Mouse (Mus musculus) megakaryocyte, embryonic 14.5 days (primary cell): ENCODE data around the gene Ugt1a7c. TPM values are rescaled to one million over a fixed set of nuclear protein-coding genes. Genes with fewer than 3 reads are reported as not detected.
"Not testable (repeated sequence)": the region's sequence is repeated elsewhere in the genome, so short reads cannot be mapped to it uniquely, and the experiment has no call there.

Source experiments
- H3K27me3 ChIP-seq: replicated peaks from 2 replicates; pipeline ENCODE3; 2012; ENCODE audit warnings: inconsistent platforms
- H3K36me3 ChIP-seq: replicated peaks from 2 replicates; pipeline ENCODE3; 2012; ENCODE audit warnings: low read length, inconsistent platforms, mixed read lengths
- H3K4me1 ChIP-seq: 2 replicates; pipeline ENCODE4 v1.6.1; 2012; ENCODE audit warnings: inconsistent platforms
- H3K4me3 ChIP-seq: replicated peaks from 2 replicates; pipeline ENCODE3; 2012; ENCODE audit warnings: moderate library complexity, mild to moderate bottlenecking, inconsistent platforms
- H3K9me3 ChIP-seq: 2 replicates; pipeline ENCODE4 v1.6.1; 2012; ENCODE audit warnings: inconsistent platforms
- FLI1 ChIP-seq: IDR thresholded peaks from 2 replicates; pipeline ENCODE4 v1.6.1; 2012; ENCODE audit warnings: low read length, inconsistent platforms, mixed read lengths
- GATA1 ChIP-seq: IDR thresholded peaks from 3 replicates; pipeline ENCODE4 v1.6.1; 2012; ENCODE audit warnings: mixed read lengths, low read length, inconsistent platforms, borderline replicate concordance
- polyA plus RNA-seq: library from polyadenylated mRNA; stranded (reverse); fragments of >175 nt; gene quantifications from 2 replicates; pipeline ENCODE4 v1.2.3, GENCODE M21; 2012; ENCODE audit warnings: low replicate concordance; ENCODE audit not compliant: insufficient read depth

Gene Ugt1a7c
- polyA plus RNA-seq, 1 experiment, result 11.0 TPM

DNA sequence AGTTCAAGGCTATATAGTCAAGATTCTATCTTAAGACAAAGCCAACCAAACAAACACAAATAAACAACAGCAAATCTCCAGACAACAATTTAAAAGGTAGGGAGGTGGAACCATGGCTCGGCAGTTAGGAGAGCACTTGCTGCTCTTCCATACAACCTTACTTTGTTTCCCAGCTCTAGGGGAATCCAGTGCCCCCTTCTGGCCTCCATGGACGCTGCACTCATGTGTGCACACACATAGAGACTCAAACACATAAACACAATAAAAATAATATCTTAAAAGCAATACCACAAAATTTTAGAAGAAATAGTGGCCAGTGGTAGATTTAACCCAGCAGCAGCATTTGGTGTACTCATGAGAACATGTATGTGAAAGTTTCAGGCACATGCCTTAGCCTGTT, 122.3 kb downstream of the Ugt1a7c start:
- Histone ChIP-seq H3K4me1 (no peaks in the 10 kb centered on the region), H3K4me3 (no peak overlapping the region), H3K36me3 (no peaks in the 10 kb centered on the region), H3K9me3 (peaks cover 32% of the 10 kb centered on the region), H3K27me3 (no peaks in the 10 kb centered on the region)
- TF ChIP-seq GATA1 (no peak), FLI1 (no peak)

- H3K4me1 ChIP-seq, result no peaks in the 10 kb centered on the region
- H3K36me3 ChIP-seq, result no peaks in the 10 kb centered on the region
- no peak overlapping the region for H3K4me3 ChIP-seq
- TF ChIP-seq GATA1, result no peak
- TF ChIP-seq FLI1, result no peak
- H3K9me3 ChIP-seq, result peaks cover 28% of the 10 kb centered on the region
- H3K27me3 ChIP-seq, result no peaks in the 10 kb centered on the region
These were observed 122.7 kb downstream of the Ugt1a7c start for GRCm38 (mm10) chr1:88217576-88217975.

GRCm38 (mm10) chr1:88218051-88218450, 123.2 kb downstream of the Ugt1a7c start:
- no peak for TF ChIP-seq GATA1
- TF ChIP-seq FLI1, result no peak
- H3K4me3 ChIP-seq, result peak overlapping the region; percentile 9
- H3K27me3 ChIP-seq, result no peaks in the 10 kb centered on the region
- H3K9me3 ChIP-seq, result peaks cover 27% of the 10 kb centered on the region
- H3K4me1 ChIP-seq, result no peaks in the 10 kb centered on the region
- no peaks in the 10 kb centered on the region for H3K36me3 ChIP-seq

DNA sequence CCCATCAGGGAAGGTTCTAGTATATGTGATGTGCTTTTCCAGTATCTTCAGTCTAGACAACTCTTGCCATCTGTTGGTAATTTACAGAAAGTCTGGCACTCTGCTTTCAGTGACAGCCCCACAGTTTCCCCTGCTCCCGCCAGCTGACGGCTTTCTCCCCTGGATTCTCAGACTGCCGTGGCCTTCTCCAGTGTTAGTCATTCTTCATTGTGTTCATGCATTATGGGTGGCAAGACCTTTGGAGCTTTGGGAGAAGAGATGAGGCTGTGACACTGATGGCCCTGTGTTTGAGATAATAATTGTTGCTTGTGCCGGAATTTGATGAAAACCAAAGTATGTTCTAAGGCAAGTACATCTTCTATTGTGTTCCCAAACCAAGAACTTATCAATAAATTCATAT, 123.7 kb downstream of the Ugt1a7c start:
- TF ChIP-seq GATA1 (no peak), FLI1 (no peak)
- no peaks in the 10 kb centered on the region for H3K27me3 ChIP-seq
- peaks cover 27% of the 10 kb centered on the region for H3K9me3 ChIP-seq
- no peaks in the 10 kb centered on the region for H3K36me3 ChIP-seq
- H3K4me3 ChIP-seq, result no peak overlapping the region
- H3K4me1 ChIP-seq, result no peaks in the 10 kb centered on the region

- Histone ChIP-seq H3K27me3 (no peaks in the 10 kb centered on the region), H3K36me3 (no peaks in the 10 kb centered on the region), H3K4me3 (no peak overlapping the region), H3K4me1 (no peaks in the 10 kb centered on the region), H3K9me3 (peaks cover 22% of the 10 kb centered on the region)
- TF ChIP-seq GATA1, result no peak
- no peak for TF ChIP-seq FLI1
These were observed 124.2 kb downstream of the Ugt1a7c start for GRCm38 (mm10) chr1:88219054-88219453.

DNA sequence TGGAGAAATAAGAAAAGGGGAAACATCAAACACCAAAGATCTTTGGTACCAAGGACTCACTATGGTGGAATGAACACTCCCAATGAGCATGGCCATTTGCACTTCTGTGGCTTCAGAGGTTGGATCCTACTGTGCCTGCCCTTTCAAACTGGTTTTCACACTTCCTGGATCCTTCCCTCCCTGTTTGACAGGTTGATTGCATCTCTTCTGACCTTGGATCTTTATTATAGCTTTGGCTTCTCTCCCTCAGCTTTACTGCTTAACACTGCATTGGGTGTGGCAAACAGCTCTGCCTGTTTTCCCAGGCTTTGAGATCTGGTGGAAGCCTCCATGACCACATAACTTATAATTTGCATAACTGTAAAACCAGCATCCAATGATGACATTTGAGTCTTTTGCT, 125.5 kb downstream of the Ugt1a7c start:
- TF ChIP-seq FLI1, result no peak
- no peak for TF ChIP-seq GATA1
- Histone ChIP-seq H3K4me1 (no peaks in the 10 kb centered on the region), H3K4me3 (no peak overlapping the region), H3K27me3 (no peaks in the 10 kb centered on the region), H3K9me3 (peaks cover 16% of the 10 kb centered on the region), H3K36me3 (no peaks in the 10 kb centered on the region)

GRCm38 (mm10) chr1:88222216-88222615, 127.4 kb downstream of the Ugt1a7c start:
- H3K4me3 ChIP-seq, result no peak overlapping the region
- no peaks in the 10 kb centered on the region for H3K4me1 ChIP-seq
- H3K27me3 ChIP-seq, result no peaks in the 10 kb centered on the region
- no peak for TF ChIP-seq FLI1
- H3K36me3 ChIP-seq, result no peaks in the 10 kb centered on the region
- peaks cover 20% of the 10 kb centered on the region for H3K9me3 ChIP-seq

DNA sequence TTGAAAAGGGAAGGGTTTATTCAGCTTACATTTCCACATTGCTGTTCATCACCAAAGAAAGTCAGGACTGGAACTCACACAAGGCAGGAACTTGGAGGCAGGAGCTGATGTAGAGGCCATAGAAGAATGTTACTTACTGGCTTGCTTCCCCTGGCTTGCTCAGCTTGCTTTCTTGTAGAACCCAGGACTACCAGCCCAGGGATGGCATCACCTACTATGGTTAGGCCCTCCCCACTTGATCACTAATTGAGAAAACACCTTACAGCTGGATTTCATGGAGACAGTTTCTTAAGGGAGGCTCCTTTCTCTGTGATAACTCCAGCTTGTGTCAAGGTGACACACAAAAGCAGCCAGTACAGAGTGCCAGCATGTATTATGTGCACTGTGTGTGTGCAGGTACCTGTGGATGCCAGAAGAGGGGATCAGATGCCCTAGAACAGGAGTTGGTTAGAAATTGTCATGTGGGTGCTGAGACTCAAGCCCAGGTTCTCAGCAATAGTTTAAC, 128.2 kb downstream of the Ugt1a7c start:
- not testable (repeated sequence) for H3K36me3 ChIP-seq, H3K4me3 ChIP-seq, H3K4me1 ChIP-seq, H3K27me3 ChIP-seq
- H3K9me3 ChIP-seq, result peaks cover 20% of the 10 kb centered on the region

DNA sequence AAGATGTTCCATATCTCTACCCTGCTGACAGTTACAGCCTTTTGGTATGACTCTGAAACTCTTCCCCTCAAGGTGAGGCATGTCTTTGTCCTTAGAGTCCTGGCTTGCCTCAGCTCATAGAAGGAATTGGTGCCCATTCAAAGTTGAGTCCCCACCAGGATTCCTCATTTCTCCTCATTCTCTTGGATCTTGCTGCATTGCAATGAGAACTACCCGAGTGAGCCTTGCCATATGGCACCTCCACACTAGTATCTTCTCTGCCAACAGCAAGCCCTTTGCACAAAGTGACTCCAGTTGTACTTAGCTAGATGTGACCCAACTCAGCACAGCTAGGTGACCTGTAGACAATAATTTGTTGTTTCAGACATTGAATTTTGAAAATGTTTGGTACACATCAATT, 128.7 kb downstream of the Ugt1a7c start:
- H3K9me3 ChIP-seq, result peaks cover 25% of the 10 kb centered on the region

DNA sequence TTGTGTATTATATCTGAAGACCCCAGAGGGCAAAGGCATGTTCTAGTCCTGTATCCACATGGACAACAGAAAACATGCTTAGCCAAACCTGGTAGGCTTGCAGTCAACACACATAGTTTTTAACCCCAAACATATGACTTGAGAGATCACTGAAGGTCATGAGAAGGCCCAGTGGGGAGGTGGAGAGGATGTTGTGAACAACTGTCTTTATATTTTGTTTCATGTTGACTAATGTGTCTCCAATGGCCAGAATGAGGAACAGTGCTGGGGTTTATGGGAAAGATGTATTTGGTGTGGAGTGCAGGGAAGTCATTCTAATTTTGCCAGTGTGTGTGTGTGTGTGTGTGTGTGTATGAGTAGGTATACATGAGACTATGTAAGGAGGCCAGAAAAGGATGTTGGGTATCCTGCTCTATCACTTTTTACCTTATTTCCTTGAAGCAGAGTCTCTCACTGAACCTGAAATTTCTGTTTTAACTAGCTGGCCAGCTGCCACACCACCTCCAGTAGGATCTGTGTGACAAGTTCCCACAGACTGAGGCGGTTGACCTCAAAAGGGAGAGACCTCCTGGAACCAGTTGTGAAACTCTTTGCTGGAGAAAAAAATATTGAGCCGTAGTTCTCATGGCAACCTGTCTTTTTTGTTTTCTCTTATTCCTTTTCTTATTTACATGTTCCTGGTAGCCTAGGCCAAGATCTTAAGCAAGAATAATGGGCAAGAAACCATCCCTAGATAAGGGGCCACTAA, 129.3 kb downstream of the Ugt1a7c start:
- peaks cover 27% of the 10 kb centered on the region for H3K9me3 ChIP-seq
- H3K27me3 ChIP-seq, result no peaks in the 10 kb centered on the region
- no peaks in the 10 kb centered on the region for H3K4me1 ChIP-seq
- no peaks in the 10 kb centered on the region for H3K36me3 ChIP-seq
- TF ChIP-seq GATA1 (no peak), FLI1 (no peak)
- no peak overlapping the region for H3K4me3 ChIP-seq

More for the DNA sequence above, 128.7 kb downstream of the Ugt1a7c start:
- no peak for TF ChIP-seq GATA1
- TF ChIP-seq FLI1, result no peak
- Histone ChIP-seq H3K27me3 (no peaks in the 10 kb centered on the region), H3K4me3 (no peak overlapping the region), H3K4me1 (no peaks in the 10 kb centered on the region), H3K36me3 (no peaks in the 10 kb centered on the region)

DNA sequence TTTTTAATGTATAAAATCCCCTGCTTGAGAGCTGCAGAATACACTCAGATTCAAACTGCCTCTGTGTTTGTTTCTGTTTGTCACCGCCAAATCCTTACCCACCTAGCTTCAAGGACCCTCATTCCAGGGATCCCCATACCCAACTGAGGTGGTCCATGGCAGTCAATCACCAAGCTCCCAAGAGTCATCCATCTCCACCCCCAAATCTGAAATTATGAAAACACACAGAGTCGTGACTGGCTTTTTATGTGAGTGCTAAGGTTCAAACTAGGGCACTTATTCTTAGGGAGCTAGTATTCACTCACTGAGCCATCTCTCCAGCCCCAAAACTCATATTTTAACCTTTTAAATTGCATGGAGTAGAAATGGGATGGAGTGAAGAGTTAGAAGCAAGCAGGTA, 130.4 kb downstream of the Ugt1a7c start:
- not testable (repeated sequence) for H3K36me3 ChIP-seq, H3K4me1 ChIP-seq, H3K27me3 ChIP-seq, H3K4me3 ChIP-seq
- peaks cover 37% of the 10 kb centered on the region for H3K9me3 ChIP-seq
